Mouse (Mus musculus): ENCODE measurements around the gene Chrm4.

DNA sequence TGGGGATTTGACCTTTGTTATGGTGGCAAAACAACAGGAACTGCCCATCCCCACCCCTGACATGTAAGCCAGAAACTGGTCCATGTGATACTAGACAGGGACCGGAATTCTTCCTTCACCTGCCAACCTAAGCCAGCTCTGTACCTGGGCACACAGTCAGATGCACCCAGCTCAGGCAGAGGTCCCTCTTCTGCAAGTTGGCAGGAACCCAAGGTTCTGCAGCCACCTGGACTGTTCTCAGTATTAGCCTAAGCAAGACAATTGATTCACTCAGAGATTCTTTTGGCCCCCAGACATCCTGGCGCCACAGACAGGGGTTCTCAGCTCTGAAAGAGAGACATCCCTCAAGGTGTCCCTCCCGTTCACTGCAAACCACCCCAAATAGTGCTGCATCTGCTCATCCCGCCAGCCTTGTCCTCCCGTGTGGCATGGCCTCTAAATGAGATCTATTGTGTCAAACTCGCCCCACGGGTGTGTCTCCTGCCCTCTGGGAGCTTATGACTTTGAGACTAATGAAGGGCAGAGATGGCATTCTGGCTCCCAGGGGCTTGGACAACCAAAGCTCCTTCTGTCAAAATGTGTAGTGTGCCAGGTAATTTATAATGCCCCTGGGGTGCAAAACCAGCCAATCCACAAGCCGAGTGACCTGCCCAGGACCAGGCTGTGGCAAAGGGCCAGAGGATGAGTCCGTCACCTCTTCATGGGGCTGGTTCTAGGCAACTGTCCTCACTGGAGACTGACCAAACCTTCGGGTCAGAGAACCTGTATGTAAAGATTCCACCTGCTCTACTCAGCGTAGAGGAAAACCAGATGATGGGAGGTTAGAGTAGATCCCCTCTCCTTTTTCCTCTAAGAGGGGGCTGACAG lies 32.7 kb downstream of the Chrm4 start:
- TF ChIP-seq CTCF (IDR thresholded peaks at IDR 0.05; ENCODE audit: insufficient read depth, low read depth, low read length): no peak
- TF ChIP-seq POLR2A (IDR thresholded peaks at IDR 0.05; ENCODE audit: insufficient read depth, low read depth, low read length): no peak
